ENCODE assay signal across 9 mouse cellular contexts in genomic region chr6:71164394-71164793, GRCm38 (mm10). TPM values are rescaled to one million over a fixed set of nuclear protein-coding genes. Genes with fewer than 3 reads are reported as not detected.
DNase-seq lines count a peak whose midpoint lies in the region; ATAC-seq lines count a peak whose summit lies in the region.
"Had no signal": no experiment of that assay in that cellular context is flagged by ENCODE, and none has a peak within 500 bp of the region (broad histone marks: within the 10 kb centered on the region; RNA-seq: fewer than 3 reads in every experiment).

No protein-coding gene starts in this region.

- H3K9me3 ChIP-seq in kidney, embryonic 15.5 days (replicated peaks): no peaks in the 10 kb centered on the region
- H3K9me3 ChIP-seq in stomach, embryonic 16.5 days (replicated peaks; ENCODE audit: control insufficient read depth, low read length): no peaks in the 10 kb centered on the region
- H3K9me3 ChIP-seq: neural tube, embryonic 13.5 days had no signal

- peaks cover 3% of the 10 kb centered on the region; the same call in 1 of the 2 replicates for H3K4me1 ChIP-seq in kidney, embryonic 15.5 days
- H3K4me1 ChIP-seq in stomach, embryonic 16.5 days (ENCODE audit: control insufficient read depth, insufficient read depth, low read length): no peaks in the 10 kb centered on the region
- H3K4me1 ChIP-seq: neural tube, embryonic 13.5 days had no signal

- H3K36me3 ChIP-seq in kidney, embryonic 15.5 days: no peaks in the 10 kb centered on the region
- no peaks in the 10 kb centered on the region for H3K36me3 ChIP-seq in stomach, embryonic 16.5 days (ENCODE audit: control insufficient read depth, insufficient read depth, low read length)
- H3K36me3 ChIP-seq: neural tube, embryonic 13.5 days had no signal

- DNase-seq in kidney, adult 18-20 months: no peak
- peak; percentile 31 to 63 for DNase-seq in kidney, postnatal 36 days
- DNase-seq in urinary bladder, adult 2 months (ENCODE audit: low spot score): no peak
- DNase-seq in layer of hippocampus, postnatal 36 days: no peak
- DNase-seq in left cerebral cortex, postnatal 14 days (ENCODE audit: low spot score in 2 of 2): no peak

- no peak overlapping the region for H3K27ac ChIP-seq in kidney, embryonic 15.5 days
- no peak overlapping the region for H3K27ac ChIP-seq in stomach, embryonic 16.5 days (ENCODE audit: low read length)
- H3K27ac ChIP-seq: neural tube, embryonic 13.5 days had no signal

- intact Hi-C loops in left cerebral cortex, postnatal 14 days (cut with DNase I): loop anchor here (10.0 kb wide), 1 partner anchor 640 kb away; no protein-coding TSS in a partner anchor

- no peak overlapping the region for H3K4me3 ChIP-seq in kidney, embryonic 15.5 days (replicated peaks)
- no peak overlapping the region for H3K4me3 ChIP-seq in stomach, embryonic 16.5 days (replicated peaks; ENCODE audit: low read length)
- H3K4me3 ChIP-seq: neural tube, embryonic 13.5 days had no signal

- no peak overlapping the region for H3K4me2 ChIP-seq in kidney, embryonic 15.5 days
- H3K4me2 ChIP-seq in stomach, embryonic 16.5 days (ENCODE audit: low read depth, low read length): no peak overlapping the region
- H3K4me2 ChIP-seq: neural tube, embryonic 13.5 days had no signal

- H3K9ac ChIP-seq in kidney, embryonic 15.5 days: no peak overlapping the region
- no peak overlapping the region for H3K9ac ChIP-seq in stomach, embryonic 16.5 days (ENCODE audit: low read length)
- H3K9ac ChIP-seq: neural tube, embryonic 13.5 days had no signal

- no peaks in the 10 kb centered on the region for H3K27me3 ChIP-seq in kidney, embryonic 15.5 days
- H3K27me3 ChIP-seq in stomach, embryonic 16.5 days (ENCODE audit: control insufficient read depth, insufficient read depth, low read length): no peaks in the 10 kb centered on the region
- H3K27me3 ChIP-seq: neural tube, embryonic 13.5 days had no signal

- 25% methylated on average over 6 of the region's 6 CpGs for WGBS in kidney, embryonic 15.5 days
- WGBS in stomach, embryonic 16.5 days: 30% methylated on average over 6 of the region's 6 CpGs

- peak; percentile 54; the same call in 1 of the 2 replicates for ATAC-seq in kidney, embryonic 15.5 days (replicated peaks; ENCODE audit: low FRiP score)
- ATAC-seq in common myeloid progenitor, adult 5-6 weeks (replicated peaks; ENCODE audit: low read depth, poor library complexity, severe bottlenecking): peak; percentile 46; the same call in 1 of the 2 replicates
- peak; percentile 47; the same call in 1 of the 2 replicates for ATAC-seq in stomach, embryonic 16.5 days (ENCODE audit: insufficient read depth, low FRiP score)

RNA-seq across cellular contexts. Expression of gene Thnsl2, which starts 20.2 kb away (rescaled TPM):
- 36.7 and 39.9 TPM in 2 replicates for polyA plus RNA-seq in kidney, embryonic 15.5 days (2015; fragmentation: Nextera tagmentation; extraction: Ambion mirVana)
- 0.14 and 0.29 TPM in 2 replicates for total RNA-seq in common myeloid progenitor, adult 5-6 weeks (2017)
- polyA plus RNA-seq in stomach, embryonic 16.5 days (2015; fragmentation: Nextera tagmentation; extraction: Ambion mirVana): 12.7 and 13.0 TPM in 2 replicates
- 10.0 and 10.5 TPM in 2 replicates for polyA plus RNA-seq in urinary bladder, adult 2 months (2012; rRNA removed)
- total RNA-seq in layer of hippocampus, postnatal 36 days (2021): 1 to 10 TPM; 3.1 to 3.7 TPM
- total RNA-seq in left cerebral cortex, postnatal 14 days (2021): 1 to 10 TPM; 2.5 to 2.6 TPM

RNA-seq across cellular contexts. Expression of gene Fabp1, which starts 35.2 kb away (rescaled TPM):
- 3.5 and 4.4 TPM in 2 replicates for polyA plus RNA-seq in kidney, embryonic 15.5 days (2015; fragmentation: Nextera tagmentation; extraction: Ambion mirVana)
- not detected in 2 replicates for total RNA-seq in common myeloid progenitor, adult 5-6 weeks (2017)
- polyA plus RNA-seq in stomach, embryonic 16.5 days (2015; fragmentation: Nextera tagmentation; extraction: Ambion mirVana): 644 and 834 TPM in 2 replicates
- polyA plus RNA-seq in urinary bladder, adult 2 months (2012; rRNA removed): 0.37 and 0.78 TPM in 2 replicates
- total RNA-seq in layer of hippocampus, postnatal 36 days (2021): not detected
- total RNA-seq in left cerebral cortex, postnatal 14 days (2021): not detected

Comparison
In these comparisons a context has a peak if more than half of its experiments do, and no peak if none do; other contexts are left out.
1. DNase-seq: peak in kidney, postnatal 36 days (2 of 2); none in kidney, adult 18-20 months (single experiment), urinary bladder, adult 2 months (single experiment), layer of hippocampus, postnatal 36 days (0 of 2) and left cerebral cortex, postnatal 14 days (0 of 2).
2. Peak in every context shown above with its lines, with median percentiles within 50 percentile points of each other: ATAC-seq.